ENCODE assay signal across 10 mouse cellular contexts in genomic region chr16:30827901-30828608, GRCm38 (mm10).
DNase-seq lines count a peak whose midpoint lies in the region; ATAC-seq lines count a peak whose summit lies in the region.
"Had no signal": no experiment of that assay in that cellular context is flagged by ENCODE, and none has a peak within 500 bp of the region (broad histone marks: within the 10 kb centered on the region; RNA-seq: fewer than 3 reads in every experiment).

No protein-coding gene starts in this region.

- peak; percentile 71; the same call in 1 of the 2 replicates for ATAC-seq in limb, embryonic 15.5 days (ENCODE audit: insufficient number of reproducible peaks, low FRiP score, low TSS enrichment, low read depth)
- no peak for ATAC-seq in neural tube, embryonic 15.5 days (ENCODE audit: low FRiP score)

- H3K4me2 ChIP-seq in limb, embryonic 15.5 days = no peak overlapping the region
- H3K4me2 ChIP-seq in neural tube, embryonic 15.5 days = no peak overlapping the region
- H3K4me2 ChIP-seq: limb, embryonic 13.5 days had no signal

- H3K4me1 ChIP-seq in heart, embryonic 10.5 days = peaks cover 23% of the 10 kb centered on the region
- H3K4me1 ChIP-seq in limb, embryonic 15.5 days = peaks cover 19% of the 10 kb centered on the region
- no peaks in the 10 kb centered on the region for H3K4me1 ChIP-seq in neural tube, embryonic 15.5 days

- peaks cover 5% of the 10 kb centered on the region; the same call in 1 of the 2 replicates for H3K9me3 ChIP-seq in heart, embryonic 10.5 days
- H3K9me3 ChIP-seq in limb, embryonic 15.5 days = no peaks in the 10 kb centered on the region
- 0 out of 2 replicates have a peak, but pooled peaks cover 4% of the 10 kb centered on the region for H3K9me3 ChIP-seq in neural tube, embryonic 15.5 days (replicated peaks)

- H3K4me3 ChIP-seq in heart, embryonic 10.5 days = no peak overlapping the region
- H3K4me3 ChIP-seq in limb, embryonic 15.5 days = no peak overlapping the region
- H3K4me3 ChIP-seq in neural tube, embryonic 15.5 days (replicated peaks) = no peak overlapping the region
- H3K4me3 ChIP-seq: limb, embryonic 13.5 days had no signal

- H3K27me3 ChIP-seq in heart, embryonic 10.5 days (ENCODE audit: insufficient read depth, poor library complexity, severe bottlenecking) = no peaks in the 10 kb centered on the region
- no peaks in the 10 kb centered on the region for H3K27me3 ChIP-seq in limb, embryonic 15.5 days
- H3K27me3 ChIP-seq in neural tube, embryonic 15.5 days (replicated peaks) = no peaks in the 10 kb centered on the region
- H3K27me3 ChIP-seq: limb, embryonic 13.5 days had no signal

- peak overlapping the region; percentile 62 for H3K27ac ChIP-seq in heart, embryonic 10.5 days
- H3K27ac ChIP-seq in limb, embryonic 15.5 days = peak overlapping the region; percentile 81
- H3K27ac ChIP-seq in neural tube, embryonic 15.5 days (replicated peaks) = no peak overlapping the region
- H3K27ac ChIP-seq: limb, embryonic 13.5 days had no signal

- H3K9ac ChIP-seq in limb, embryonic 15.5 days = no peak overlapping the region
- H3K9ac ChIP-seq in neural tube, embryonic 15.5 days (replicated peaks) = no peak overlapping the region
- H3K9ac ChIP-seq: limb, embryonic 13.5 days had no signal

- peak; percentile 72 for DNase-seq in urinary bladder, postnatal 14 days (ENCODE audit: low spot score)
- no peak for DNase-seq in urinary bladder, postnatal 10 days (ENCODE audit: low spot score)
- no peak for DNase-seq in heart, embryonic 10.5 days (ENCODE audit: low spot score)
- peak; percentile 32 for DNase-seq in yolk sac, embryonic 10.5 days (ENCODE audit: low spot score)
- DNase-seq in left cerebral cortex, postnatal 10 days (ENCODE audit: extremely low spot score in 1 of 2, low spot score in 2 of 2) = no peak
- no peak for DNase-seq in cerebellum, postnatal 36 days
- DNase-seq: cerebellum, adult 9-10 months had no signal

- no peaks in the 10 kb centered on the region for H3K36me3 ChIP-seq in heart, embryonic 10.5 days
- no peaks in the 10 kb centered on the region for H3K36me3 ChIP-seq in limb, embryonic 15.5 days
- no peaks in the 10 kb centered on the region for H3K36me3 ChIP-seq in neural tube, embryonic 15.5 days
- H3K36me3 ChIP-seq: limb, embryonic 13.5 days had no signal

- WGBS in heart, embryonic 10.5 days = 72% methylated on average over 9 of the region's 9 CpGs
- WGBS in limb, embryonic 15.5 days = 40% methylated on average over 9 of the region's 9 CpGs
- WGBS in neural tube, embryonic 15.5 days = 83% methylated on average over 9 of the region's 9 CpGs

- intact Hi-C loops in left cerebral cortex, postnatal 10 days (cut with DNase I) = no loop called here

Comparison
In these comparisons a context has a peak if more than half of its experiments do, and no peak if none do; other contexts are left out.
1. DNase-seq: peak in urinary bladder, postnatal 14 days (single experiment) and yolk sac, embryonic 10.5 days (single experiment); none in urinary bladder, postnatal 10 days (single experiment), heart, embryonic 10.5 days (single experiment), left cerebral cortex, postnatal 10 days (0 of 2) and cerebellum, postnatal 36 days (0 of 2).